Mouse (Mus musculus): Measurements from ENCODE around the gene Crtc3.

- TF ChIP-seq CTCF (IDR thresholded peaks at IDR 0.05; ENCODE audit: insufficient read depth, low read depth, low read length) (no peak), POLR2A (IDR thresholded peaks at IDR 0.05; ENCODE audit: insufficient read depth, low read depth, low read length) (no peak)
Observed at GRCm38 (mm10) chr7:80576626-80577025, 112.1 kb downstream of the Crtc3 start.

Data from olfactory bulb, adult 2 months (tissue).